Mouse (Mus musculus) CH12.LX (cell line): ENCODE results near the gene Colca2. TPM values are rescaled to one million over a fixed set of nuclear protein-coding genes. Genes with fewer than 3 reads are reported as not detected.

ENCODE experiments used
- DNase-seq: peaks from one replicate; pipeline ENCODE4 v3.0.0-alpha.2; 2013; ENCODE audit errors: extremely low read depth
- H3K27ac ChIP-seq: 2 replicates; pipeline ENCODE4 v1.5.1; 2012; ENCODE audit warnings: low read depth, mild to moderate bottlenecking, control low read depth, moderate library complexity; ENCODE audit not compliant: insufficient read depth
- H3K27me3 ChIP-seq: replicated peaks from 2 replicates; pipeline ENCODE3; 2012; ENCODE audit warnings: inconsistent platforms
- H3K36me3 ChIP-seq, 2 experiments: replicated peaks in 1 of 2; 2 replicates each; pipeline versions ENCODE3 to v1.6.1; 2012; ENCODE audit warnings: inconsistent platforms in 1 of 2, low read length in 1 of 2, mild to moderate bottlenecking in 1 of 2, mixed read lengths in 1 of 2, moderate library complexity in 1 of 2; ENCODE audit not compliant: control insufficient read depth in 1 of 2, insufficient read depth in 1 of 2
- H3K4me1 ChIP-seq, 2 experiments: 2 replicates each; pipeline ENCODE4 v1.6.1; 2012; ENCODE audit warnings: inconsistent platforms in 1 of 2, moderate library complexity in 1 of 2; ENCODE audit not compliant: insufficient read depth in 2 of 2, control insufficient read depth in 1 of 2
- H3K4me2 ChIP-seq: 2 replicates; pipeline ENCODE4 v1.6.1; 2012; ENCODE audit warnings: low read depth, mild to moderate bottlenecking, control low read depth; ENCODE audit not compliant: poor library complexity, insufficient read depth, severe bottlenecking
- H3K4me3 ChIP-seq, 3 experiments: fragments of 150-350 bp in 1 of 3; sonication (generic) in 1 of 3; replicated peaks in 1 of 3; 2 replicates each; pipeline versions ENCODE3 to v1.5.1; 2011 to 2012; ENCODE audit warnings: low read depth in 2 of 3, low read length in 2 of 3, mild to moderate bottlenecking in 2 of 3, moderate library complexity in 2 of 3, control low read depth in 1 of 3, improper control_type of control experiment in 1 of 3, inconsistent platforms in 1 of 3, mixed read lengths in 1 of 3; ENCODE audit not compliant: poor library complexity in 1 of 3
- H3K79me2 ChIP-seq: replicated peaks from 2 replicates; pipeline ENCODE4 v1.6.1; 2012; ENCODE audit warnings: mild to moderate bottlenecking, moderate library complexity; ENCODE audit not compliant: control insufficient read depth, poor library complexity, insufficient read depth, severe bottlenecking; ENCODE audit errors: extremely low read depth
- H3K9ac ChIP-seq: 2 replicates; pipeline ENCODE4 v1.6.1; 2012; ENCODE audit warnings: low read depth, mild to moderate bottlenecking, control low read depth, moderate library complexity; ENCODE audit not compliant: insufficient read depth
- H3K9me3 ChIP-seq: replicated peaks from 2 replicates; pipeline ENCODE3; 2012; ENCODE audit warnings: low read length, inconsistent platforms, mixed read lengths
- BHLHE40 ChIP-seq: IDR thresholded peaks from 2 replicates; pipeline ENCODE4 v1.6.1; 2011; ENCODE audit warnings: mild to moderate bottlenecking, low read depth, low read length, improper control_type of control experiment
- CHD2 ChIP-seq: IDR thresholded peaks from 2 replicates; pipeline ENCODE4 v1.6.1; 2011; ENCODE audit warnings: low read length, improper control_type of control experiment
- E2F4 ChIP-seq: IDR thresholded peaks from 2 replicates; pipeline ENCODE4 v1.6.1; 2011; ENCODE audit warnings: low read depth, low read length, improper control_type of control experiment; ENCODE audit not compliant: insufficient replicate concordance
- EP300 ChIP-seq: IDR thresholded peaks from 2 replicates; pipeline ENCODE4 v1.6.1; 2011; ENCODE audit warnings: low read length, improper control_type of control experiment
- JUN ChIP-seq: IDR thresholded peaks from 2 replicates; pipeline ENCODE4 v1.6.1; 2011; ENCODE audit warnings: low read depth, mild to moderate bottlenecking, low read length, improper control_type of control experiment, moderate library complexity; ENCODE audit not compliant: insufficient read depth
- MAFK ChIP-seq: IDR thresholded peaks from 2 replicates; pipeline ENCODE4 v1.6.1; 2011; ENCODE audit warnings: low read length, improper control_type of control experiment; ENCODE audit not compliant: insufficient replicate concordance
- MAX ChIP-seq: IDR thresholded peaks from 2 replicates; pipeline ENCODE4 v1.6.1; 2011; ENCODE audit warnings: low read length, improper control_type of control experiment
- MAZ ChIP-seq: IDR thresholded peaks from 2 replicates; pipeline ENCODE4 v1.6.1; 2012; ENCODE audit warnings: low read depth, mild to moderate bottlenecking, inconsistent platforms, low read length, improper control_type of control experiment, moderate library complexity
- MXI1 ChIP-seq: IDR thresholded peaks from 2 replicates; pipeline ENCODE4 v1.6.1; 2011; ENCODE audit warnings: mild to moderate bottlenecking, low read depth, low read length, improper control_type of control experiment
- NRF1 ChIP-seq: IDR thresholded peaks from 2 replicates; pipeline ENCODE4 v1.6.1; 2014; ENCODE audit warnings: low read depth, mild to moderate bottlenecking, inconsistent platforms, low read length, improper control_type of control experiment, moderate library complexity
- PAX5 ChIP-seq: IDR thresholded peaks from 2 replicates; pipeline ENCODE4 v1.6.1; 2012; ENCODE audit warnings: low read length, inconsistent platforms, mixed read lengths
- POLR2A ChIP-seq: IDR thresholded peaks from 2 replicates; pipeline ENCODE4 v1.6.1; 2011; ENCODE audit warnings: low read depth, mild to moderate bottlenecking, improper control_type of control experiment, low read length
- RCOR1 ChIP-seq: conservative IDR thresholded peaks from 2 replicates; pipeline ENCODE4 v1.6.1; 2012; ENCODE audit warnings: low read depth, mild to moderate bottlenecking, inconsistent platforms, low read length, improper control_type of control experiment
- SIN3A ChIP-seq: IDR thresholded peaks from 2 replicates; pipeline ENCODE4 v1.6.1; 2012; ENCODE audit warnings: low read length, improper control_type of control experiment, inconsistent platforms
- SMC3 ChIP-seq: IDR thresholded peaks from 2 replicates; pipeline ENCODE4 v1.6.1; 2011; ENCODE audit warnings: low read depth, low read length, improper control_type of control experiment
- TCF12 ChIP-seq: IDR thresholded peaks from 2 replicates; pipeline ENCODE4 v1.6.1; 2014; ENCODE audit warnings: low read depth, mild to moderate bottlenecking, inconsistent platforms, low read length, improper control_type of control experiment
- UBTF ChIP-seq: IDR thresholded peaks from 2 replicates; pipeline ENCODE4 v1.6.1; 2012; ENCODE audit warnings: low read depth, mild to moderate bottlenecking, inconsistent platforms, low read length, improper control_type of control experiment, moderate library complexity
- USF2 ChIP-seq: conservative IDR thresholded peaks from 2 replicates; pipeline ENCODE4 v1.6.1; 2011; ENCODE audit warnings: low read depth, low read length, improper control_type of control experiment
- ZC3H11A ChIP-seq: IDR thresholded peaks from 2 replicates; pipeline ENCODE4 v1.6.1; 2012; ENCODE audit warnings: low read depth, mild to moderate bottlenecking, inconsistent platforms, low read length, improper control_type of control experiment
- ZKSCAN1 ChIP-seq: IDR thresholded peaks from 2 replicates; pipeline ENCODE4 v1.6.1; 2012; ENCODE audit warnings: low read depth, inconsistent platforms, low read length, improper control_type of control experiment, borderline replicate concordance
- ZNF384 ChIP-seq: IDR thresholded peaks from 2 replicates; pipeline ENCODE4 v1.6.1; 2012; ENCODE audit warnings: low read depth, low read length, improper control_type of control experiment, inconsistent platforms
- dilution Hi-C: fragments of 300-500 bp; cut with MboI; formaldehyde crosslinking; loops from 2 replicates; pipeline ENCODE4 v1.14.3; 2020; ENCODE audit warnings: low sequenced_read_pairs; ENCODE audit not compliant: extremely low pct_unique_long_range_greater_than_20kb, extremely low pct_ligation_motif_present
- in situ Hi-C: fragments of 300-500 bp; cut with MboI; formaldehyde crosslinking; loops from 3 replicates; pipeline ENCODE4 v1.14.3; 2019; ENCODE audit warnings: low sequenced_read_pairs, low pct_ligation_motif_present, low pct_unique_long_range_greater_than_20kb, mixed read lengths
- polyA plus RNA-seq: library from polyadenylated mRNA; unstranded; fragments of >175 nt; gene quantifications from 2 replicates; pipeline ENCODE4 v1.2.1, GENCODE M21; 2012; ENCODE audit warnings: low read depth; ENCODE audit not compliant: insufficient read length
- total RNA-seq, 2 experiments: library from RNA; depleted of rRNA; stranded (reverse); fragments of 300-350 nt in 1 of 2; fragments of >200 nt in 1 of 2; gene quantifications; 2 replicates each; pipeline ENCODE4 v1.2.3; 2012 to 2014

The Colca2 gene
- total and polyA plus RNA-seq, 3 experiments: 0.97 TPM; not detected in 2

DNA sequence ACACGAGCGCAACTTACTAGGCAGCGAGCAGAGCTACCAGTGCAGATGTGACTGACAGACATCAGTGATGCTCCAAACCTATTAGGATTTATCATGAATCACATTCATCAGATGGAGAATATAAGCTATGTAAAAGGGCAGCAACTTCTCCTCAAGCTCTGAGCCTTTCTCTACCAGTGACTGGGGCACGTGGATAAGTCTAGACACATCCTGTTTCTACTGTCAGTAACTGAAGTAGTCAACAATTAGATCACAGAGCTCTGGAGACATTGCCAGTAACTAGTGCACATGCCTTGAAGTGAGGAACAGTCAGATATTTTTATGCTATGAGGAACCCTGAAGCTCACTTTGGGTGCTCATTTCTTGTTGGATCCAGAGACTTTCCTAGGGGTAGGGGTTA is 39.0 kb upstream of the Colca2 start:
- no peaks in the 10 kb centered on the region for H3K27me3 ChIP-seq
- peaks cover 16 to 92% of the 10 kb centered on the region in 2 experiments; a peak in 3 of 4 replicates for H3K4me1 ChIP-seq
- in situ Hi-C loops (no loop called here), dilution Hi-C loops (no loop called here)
- DNase-seq: no peak
- H3K79me2 ChIP-seq: peaks cover 89% of the 10 kb centered on the region
- no peak overlapping the region for H3K9ac ChIP-seq
- H3K9me3 ChIP-seq: no peaks in the 10 kb centered on the region
- H3K36me3 ChIP-seq: peaks cover 81 to 91% of the 10 kb centered on the region in 2 experiments
- H3K4me3 ChIP-seq: no peak overlapping the region
- H3K4me2 ChIP-seq: no peak overlapping the region
- no peak overlapping the region for H3K27ac ChIP-seq
- TF ChIP-seq TCF12 (no peak), NRF1 (no peak), MAFK (no peak), EP300 (no peak), E2F4 (no peak), PAX5 (no peak), CHD2 (no peak), JUN (no peak), SMC3 (no peak), POLR2A (no peak), RCOR1 (no peak), UBTF (no peak), MXI1 (no peak), SIN3A (no peak)

DNA sequence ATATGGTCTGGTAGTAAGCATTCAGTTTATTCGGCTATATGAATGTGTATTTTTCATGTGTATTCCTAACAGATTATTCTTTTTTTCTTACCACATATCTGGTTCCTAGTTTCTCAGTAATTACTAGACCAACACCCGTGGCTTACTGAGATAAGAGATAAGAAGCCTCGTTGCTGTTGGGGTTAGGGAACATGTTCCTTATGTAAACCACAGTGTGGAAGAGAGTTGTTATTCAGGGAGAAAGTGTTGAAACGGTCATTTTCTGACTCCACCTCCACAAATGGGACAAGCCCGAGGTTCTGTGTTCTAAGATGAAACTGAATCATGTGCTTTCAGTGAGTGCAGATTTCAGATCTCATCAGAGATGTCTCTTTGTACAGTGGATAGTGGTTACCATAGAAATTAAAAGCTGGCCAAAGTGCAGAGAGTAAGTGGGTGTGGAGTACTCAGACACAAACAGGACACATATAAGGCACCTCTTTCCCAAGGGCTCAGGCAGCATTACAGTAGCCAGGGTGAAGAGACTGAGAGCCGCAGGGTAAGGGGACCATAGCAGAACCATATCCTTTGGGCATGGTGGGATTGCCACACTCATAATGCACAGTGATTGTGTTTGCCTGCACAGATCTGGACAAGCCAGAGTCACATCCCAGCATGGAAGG is 37.2 kb upstream of the Colca2 start:
- dilution Hi-C loops: no loop called here
- TF ChIP-seq ZC3H11A: no peak
- TF ChIP-seq ZKSCAN1: no peak
- no peak for TF ChIP-seq EP300
- no peak for TF ChIP-seq MAX
- no peak for TF ChIP-seq NRF1
- no peak for TF ChIP-seq BHLHE40
- no peak for TF ChIP-seq USF2
- no peak for TF ChIP-seq ZNF384
- no peak for TF ChIP-seq JUN
- no peak for TF ChIP-seq MAZ
- DNase-seq: no peak
- Histone ChIP-seq H3K9me3 (no peaks in the 10 kb centered on the region), H3K27me3 (no peaks in the 10 kb centered on the region), H3K4me1 (peaks cover 5 to 90% of the 10 kb centered on the region in 2 experiments; a peak in 3 of 4 replicates), H3K79me2 (peaks cover 82% of the 10 kb centered on the region), H3K9ac (no peak overlapping the region), H3K4me2 (no peak overlapping the region), H3K27ac (peak overlapping the region; percentile 11; the same call in 1 of the 2 replicates), H3K4me3 (no peak overlapping the region), H3K36me3 (peaks cover 76 to 91% of the 10 kb centered on the region in 2 experiments)
- in situ Hi-C loops: no loop called here
